In the genomic region with DNA sequence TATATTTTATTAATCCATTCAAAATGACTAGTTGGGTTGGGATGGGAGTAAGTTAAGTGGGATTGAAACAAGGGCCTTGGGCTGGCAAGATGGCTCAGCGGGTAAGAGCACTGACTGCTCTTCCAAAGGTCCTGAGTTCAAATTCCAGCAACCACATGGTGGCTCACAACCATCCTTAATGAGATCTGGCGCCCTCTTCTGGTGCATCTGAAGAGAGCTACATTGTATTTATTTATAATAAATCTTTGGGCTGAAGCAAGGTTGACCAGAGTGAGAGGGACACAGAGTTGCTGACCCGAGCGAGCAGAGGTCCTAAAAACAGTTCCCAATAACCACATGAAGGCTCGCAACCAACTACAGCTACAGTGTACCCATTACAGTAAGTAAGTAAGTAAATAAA, we compare ENCODE assay signal across 8 mouse cellular contexts. TPM values are rescaled to one million over a fixed set of nuclear protein-coding genes. Genes with fewer than 3 reads are reported as not detected.
DNase-seq lines count a peak whose midpoint lies in the region; ATAC-seq and TF ChIP-seq lines count a peak whose summit lies in the region.
"Not testable (repeated sequence)": the region's sequence is repeated elsewhere in the genome, so short reads cannot be mapped to it uniquely, and the experiment has no call there.

No protein-coding gene starts in this region.

- not testable (repeated sequence) for H3K27ac ChIP-seq in intestine, postnatal 0 days (ENCODE audit: low read depth, low read length); left cerebral cortex, adult 2 months; lung, postnatal 0 days (ENCODE audit: low read length); small intestine, adult 2 months (ENCODE audit: insufficient read depth, low read depth, low read length)

- TF ChIP-seq CTCF in Patski (IDR thresholded peaks at IDR 0.05), result peak; percentile 41
- TF ChIP-seq CTCF in intestine, postnatal 0 days (IDR thresholded peaks at IDR 0.05; ENCODE audit: low read depth), result peak; percentile 43; the same call in 1 of the 2 replicates
- TF ChIP-seq CTCF in left cerebral cortex, adult 2 months (IDR thresholded peaks at IDR 0.05), result peak; percentile 35
- TF ChIP-seq CTCF in lung, postnatal 0 days (IDR thresholded peaks at IDR 0.05), result peak; percentile 36
- TF ChIP-seq CTCF in small intestine, adult 2 months (IDR thresholded peaks at IDR 0.05; ENCODE audit: extremely low read depth, insufficient read length, insufficient replicate concordance, low read depth, low read length), result peak; percentile 37; the same call in 1 of the 2 replicates

- CTCF ChIA-PET in Patski (lab: Charles Lee), result interaction anchor here (1.1 kb wide), 1 partner anchor 16 kb away, joined by 3 read pairs; no protein-coding TSS in a partner anchor

- 83% methylated on average over 5 of the region's 5 CpGs for WGBS in intestine, postnatal 0 days
- 85% methylated on average over 5 of the region's 5 CpGs for WGBS in lung, postnatal 0 days
- 86% methylated on average over 5 of the region's 5 CpGs for WGBS in small intestine, adult 2 months

- peak; percentile 24 for DNase-seq in A20 (ENCODE audit: low read depth, low spot score)
- DNase-seq in Patski (ENCODE audit: low read depth, low spot score); left cerebral cortex, adult 2 months (ENCODE audit: extremely low spot score in 1 of 2, low spot score in 2 of 2); lung, postnatal 0 days (ENCODE audit: low spot score): not testable (repeated sequence)
- DNase-seq in cerebellum, postnatal 10 days, result peak; percentile 3 to 7
- peak; percentile 11 for DNase-seq in thymus, postnatal 25 days

- not testable (repeated sequence) for H3K9ac ChIP-seq in intestine, postnatal 0 days (ENCODE audit: low read depth, low read length); lung, postnatal 0 days (replicated peaks; ENCODE audit: low read depth)

- not testable (repeated sequence) for ATAC-seq in Patski; intestine, postnatal 0 days; lung, postnatal 0 days

- not testable (repeated sequence) for H3K4me1 ChIP-seq in intestine, postnatal 0 days (replicated peaks; ENCODE audit: control insufficient read depth, insufficient read depth, low read length); lung, postnatal 0 days (ENCODE audit: insufficient read depth, low read depth, low read length); small intestine, adult 2 months (ENCODE audit: control insufficient read depth, insufficient read depth, insufficient read length, low read length)

- intact Hi-C loops in left cerebral cortex, adult 2 months (cut with DNase I), result not testable (repeated sequence)

- not testable (repeated sequence) for H3K4me3 ChIP-seq in intestine, postnatal 0 days (ENCODE audit: low read depth, low read length); left cerebral cortex, adult 2 months; lung, postnatal 0 days (ENCODE audit: low read depth, low read length); small intestine, adult 2 months (ENCODE audit: low read depth, low read length)

- not testable (repeated sequence) for H3K4me2 ChIP-seq in intestine, postnatal 0 days (replicated peaks; ENCODE audit: low read depth); lung, postnatal 0 days (replicated peaks; ENCODE audit: low read depth, low read length)

- in situ Hi-C loops in Patski (cut with MboI; ENCODE audit: low pct_unique_long_range_greater_than_20kb), result not testable (repeated sequence)

- H3K9me3 ChIP-seq in intestine, postnatal 0 days (ENCODE audit: control insufficient read depth); lung, postnatal 0 days (ENCODE audit: low read length): not testable (repeated sequence)

- not testable (repeated sequence) for H3K36me3 ChIP-seq in intestine, postnatal 0 days (ENCODE audit: control insufficient read depth, insufficient read depth); lung, postnatal 0 days (ENCODE audit: insufficient read depth, low read length); small intestine, adult 2 months (ENCODE audit: control insufficient read depth, insufficient read depth, low read length)

- POLR2A ChIA-PET in Patski (lab: Charles Lee), result not testable (repeated sequence)

- not testable (repeated sequence) for TF ChIP-seq POLR2A in small intestine, adult 2 months (IDR thresholded peaks at IDR 0.05; ENCODE audit: low read depth, low read length)

- peaks cover 13% of the 10 kb centered on the region for H3K27me3 ChIP-seq in Patski
- not testable (repeated sequence) for H3K27me3 ChIP-seq in intestine, postnatal 0 days (replicated peaks; ENCODE audit: control insufficient read depth, insufficient read depth, low read length); lung, postnatal 0 days (replicated peaks; ENCODE audit: insufficient read depth, low read length); small intestine, adult 2 months (ENCODE audit: control insufficient read depth, insufficient read depth, low read length)

- not testable (repeated sequence) for TF ChIP-seq EP300 in lung, postnatal 0 days (IDR thresholded peaks at IDR 0.05)

RNA-seq across cellular contexts. Expression of a gene that starts 31.2 kb away (rescaled TPM):
- polyA plus RNA-seq in Patski (2021), result 307 TPM
- polyA plus RNA-seq in intestine, postnatal 0 days (2015; fragmentation: Nextera tagmentation; extraction: Ambion mirVana), result 233 and 235 TPM in 2 replicates
- 100 to 1,000 TPM; 137 to 155 TPM for total RNA-seq in left cerebral cortex, adult 2 months (2021)
- 193 and 201 TPM in 2 replicates for polyA plus RNA-seq in lung, postnatal 0 days (2015; fragmentation: Nextera tagmentation; extraction: Ambion mirVana)
- 11.0 and 20.1 TPM in 2 replicates for polyA plus RNA-seq in small intestine, adult 2 months (2012; rRNA removed)

RNA-seq across cellular contexts. Expression of a gene that starts 37.9 kb away (rescaled TPM):
- polyA plus RNA-seq in Patski (2021), result 10.6 TPM
- polyA plus RNA-seq in intestine, postnatal 0 days (2015; fragmentation: Nextera tagmentation; extraction: Ambion mirVana), result 5.7 and 6.7 TPM in 2 replicates
- total RNA-seq in left cerebral cortex, adult 2 months (2021), result 10 to 100 TPM; 19.7 to 20.7 TPM
- polyA plus RNA-seq in lung, postnatal 0 days (2015; fragmentation: Nextera tagmentation; extraction: Ambion mirVana), result 11.5 and 14.3 TPM in 2 replicates
- 0.36 and 0.85 TPM in 2 replicates for polyA plus RNA-seq in small intestine, adult 2 months (2012; rRNA removed)
